11 mouse cellular contexts compared by ENCODE assay signal in the genomic region with DNA sequence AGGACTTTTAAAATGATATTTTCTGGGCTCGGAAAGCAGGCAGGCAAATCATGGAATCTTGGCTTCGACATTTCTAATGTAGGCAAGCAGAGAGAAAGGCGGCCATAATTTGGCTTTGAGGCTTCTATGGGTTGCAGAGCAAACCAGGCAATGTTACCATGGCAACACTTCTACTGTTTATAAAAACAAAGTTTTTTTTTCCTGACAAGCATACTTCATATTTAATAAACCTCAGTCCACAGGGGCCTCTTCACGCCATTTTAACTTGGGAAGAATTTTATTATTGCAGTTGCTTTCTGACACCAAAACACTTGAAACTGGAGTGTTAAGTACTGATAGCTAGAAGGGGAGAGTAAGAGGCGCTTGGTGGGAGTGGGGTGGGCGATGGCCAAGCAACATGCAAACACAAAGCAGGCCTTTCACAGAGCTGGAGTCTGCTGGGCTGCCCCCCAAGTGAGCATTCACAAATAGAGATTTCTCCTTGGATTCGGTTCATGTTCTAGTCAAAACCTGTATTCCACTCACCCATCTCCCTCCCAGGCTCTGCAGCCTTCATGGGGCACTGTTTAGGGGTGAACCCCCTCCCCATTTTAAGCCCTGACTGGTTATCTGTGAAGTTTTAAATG. TPM values are rescaled to one million over a fixed set of nuclear protein-coding genes. Genes with fewer than 3 reads are reported as not detected.
DNase-seq lines count a peak whose midpoint lies in the region; ATAC-seq lines count a peak whose summit lies in the region.
"Had no signal": no experiment of that assay in that cellular context is flagged by ENCODE, and none has a peak within 500 bp of the region (broad histone marks: within the 10 kb centered on the region; RNA-seq: fewer than 3 reads in every experiment).

No protein-coding gene starts in this region.

- no peaks in the 10 kb centered on the region for H3K27me3 ChIP-seq in heart, embryonic 16.5 days (ENCODE audit: control insufficient read depth, insufficient read depth, low read length)

- DNase-seq in heart, adult 18-20 months, result peak; percentile 9 to 29
- DNase-seq in heart, postnatal 36 days, result no peak
- peak; percentile 67 for DNase-seq in Muller cell, postnatal 12 days (ENCODE audit: inconsistent ontology term)
- peak; percentile 63 for DNase-seq in lung, postnatal 10 days
- DNase-seq in yolk sac, embryonic 10.5 days (ENCODE audit: low spot score), result no peak
- no peak for DNase-seq in ovary, adult 18-20 months (ENCODE audit: low spot score)
- no peak for DNase-seq in kidney, postnatal 10 days

- peak overlapping the region; percentile 68; the same call in 1 of the 2 replicates for H3K27ac ChIP-seq in heart, embryonic 16.5 days (ENCODE audit: low read length)

- no peak overlapping the region for H3K4me2 ChIP-seq in heart, embryonic 16.5 days (ENCODE audit: low read depth, low read length)

- no peak overlapping the region for H3K4me3 ChIP-seq in heart, embryonic 16.5 days (ENCODE audit: low read length)

- H3K36me3 ChIP-seq in heart, embryonic 16.5 days (ENCODE audit: control insufficient read depth, insufficient read depth), result no peaks in the 10 kb centered on the region

- peaks cover 20% of the 10 kb centered on the region for H3K4me1 ChIP-seq in heart, embryonic 16.5 days (ENCODE audit: control insufficient read depth, insufficient read depth, low read length)

- H3K9ac ChIP-seq in heart, embryonic 16.5 days (ENCODE audit: low read length), result peak overlapping the region; percentile 36; the same call in 1 of the 2 replicates

- WGBS in heart, embryonic 16.5 days, result 38% methylated on average over 7 of the region's 7 CpGs

- intact Hi-C loops in heart, postnatal 36 days (cut with DNase I), result loop anchor here (5.0 to 10.0 kb wide), 2 partner anchors 115 to 138 kb away; no protein-coding TSS in a partner anchor

- ATAC-seq in heart, embryonic 16.5 days (replicated peaks; ENCODE audit: extremely low read depth, insufficient read depth, low FRiP score), result no peak

- no peaks in the 10 kb centered on the region for H3K9me3 ChIP-seq in heart, embryonic 16.5 days (replicated peaks; ENCODE audit: control insufficient read depth, low read length)

RNA-seq across cellular contexts. Expression of a gene that starts 4.8 kb away (rescaled TPM):
- total RNA-seq in heart, adult 18-20 months (2021), result not detected
- not detected for total RNA-seq in heart, postnatal 36 days (2021)
- polyA plus RNA-seq in heart, embryonic 16.5 days (2015; fragmentation: Nextera tagmentation; extraction: Ambion mirVana), result 0.12 and 0.21 TPM in 2 replicates
- total RNA-seq: megakaryocyte-erythroid progenitor cell, adult 5-6 weeks; MEL had no signal
- polyA plus RNA-seq: heart, embryonic 14.5 days had no signal

RNA-seq across cellular contexts. Expression of a gene that starts 57.1 kb away (rescaled TPM):
- total RNA-seq in heart, adult 18-20 months (2021), result 10 to 100 TPM; 16.9 to 20.8 TPM
- total RNA-seq in heart, postnatal 36 days (2021), result 10 to 100 TPM; 13.0 to 15.6 TPM
- 8.3 and 10.2 TPM in 2 replicates for polyA plus RNA-seq in heart, embryonic 16.5 days (2015; fragmentation: Nextera tagmentation; extraction: Ambion mirVana)

Comparison
In these comparisons a context has a peak if more than half of its experiments do, and no peak if none do; other contexts are left out.
1. DNase-seq: peak in heart, adult 18-20 months (2 of 2), Muller cell, postnatal 12 days (single experiment) and lung, postnatal 10 days (single experiment); none in heart, postnatal 36 days (0 of 2), yolk sac, embryonic 10.5 days (single experiment), ovary, adult 18-20 months (single experiment) and kidney, postnatal 10 days (single experiment).